Mouse (Mus musculus) MEL (cell line): ENCODE measurements around the gene Sox6. TPM values are rescaled to one million over a fixed set of nuclear protein-coding genes. Genes with fewer than 3 reads are reported as not detected.

Experiments
- DNase-seq: peaks from one replicate; pipeline ENCODE4 v3.0.0; 2011; ENCODE audit warnings: low read depth, low spot score
- H3K27ac ChIP-seq: 2 replicates; pipeline ENCODE4 v1.5.1; 2012; ENCODE audit warnings: low read depth, mild to moderate bottlenecking, control low read depth, low read length, moderate library complexity; ENCODE audit not compliant: control insufficient read depth
- H3K27me3 ChIP-seq, 2 experiments: fragments of 150-350 bp in 1 of 2; sonication (generic) in 1 of 2; 2 replicates each; pipeline ENCODE4 v1.6.1; 2012; ENCODE audit warnings: low read length in 2 of 2, mild to moderate bottlenecking in 2 of 2, improper control_type of control experiment in 1 of 2, moderate library complexity in 1 of 2; ENCODE audit not compliant: insufficient read depth in 2 of 2, control insufficient read depth in 1 of 2
- H3K36me3 ChIP-seq, 2 experiments: 2 replicates each; pipeline ENCODE4 v1.6.1; 2012 to 2014; ENCODE audit warnings: low read length in 2 of 2, improper control_type of control experiment in 1 of 2, inconsistent platforms in 1 of 2, mild to moderate bottlenecking in 1 of 2; ENCODE audit not compliant: insufficient read depth in 2 of 2, control insufficient read depth in 1 of 2
- H3K4me1 ChIP-seq, 2 experiments: fragments of 150-350 bp in 1 of 2; sonication (generic) in 1 of 2; 2 replicates each; pipeline ENCODE4 v1.6.1; 2012; ENCODE audit warnings: low read length in 2 of 2, improper control_type of control experiment in 1 of 2, mild to moderate bottlenecking in 1 of 2; ENCODE audit not compliant: insufficient read depth in 2 of 2, control insufficient read depth in 1 of 2
- H3K4me3 ChIP-seq, 2 experiments: fragments of 150-350 bp in 1 of 2; sonication (generic) in 1 of 2; 2 replicates each; pipeline ENCODE4 v1.5.1; 2012; ENCODE audit warnings: low read depth in 2 of 2, low read length in 2 of 2, mild to moderate bottlenecking in 2 of 2, moderate library complexity in 2 of 2, control low read depth in 1 of 2, improper control_type of control experiment in 1 of 2; ENCODE audit not compliant: control insufficient read depth in 1 of 2, insufficient read depth in 1 of 2
- H3K79me2 ChIP-seq: 2 replicates; pipeline ENCODE4 v1.6.1; 2012; ENCODE audit warnings: mild to moderate bottlenecking, low read length, moderate library complexity; ENCODE audit not compliant: control insufficient read depth, poor library complexity, insufficient read depth
- H3K9ac ChIP-seq: 2 replicates; pipeline ENCODE4 v1.6.1; 2012; ENCODE audit warnings: low read depth, mild to moderate bottlenecking, control low read depth, low read length, moderate library complexity; ENCODE audit not compliant: control insufficient read depth, poor library complexity, severe bottlenecking
- H3K9me3 ChIP-seq: fragments of 150-350 bp; sonication (generic); replicated peaks from 2 replicates; pipeline ENCODE4 v1.6.1; 2012; ENCODE audit warnings: mild to moderate bottlenecking, low read length, improper control_type of control experiment, moderate library complexity; ENCODE audit not compliant: insufficient read depth
- BHLHE40 ChIP-seq: IDR thresholded peaks from 2 replicates; pipeline ENCODE4 v1.6.1; 2012; ENCODE audit warnings: low read depth, mild to moderate bottlenecking, inconsistent platforms, low read length, improper control_type of control experiment, borderline replicate concordance
- CHD2 ChIP-seq: IDR thresholded peaks from 2 replicates; pipeline ENCODE4 v1.6.1; 2011; ENCODE audit warnings: low read length, improper control_type of control experiment
- E2F4 ChIP-seq: IDR thresholded peaks from 2 replicates; pipeline ENCODE4 v1.6.1; 2011; ENCODE audit warnings: low read depth, low read length, improper control_type of control experiment, borderline replicate concordance
- EP300 ChIP-seq, 2 experiments: IDR thresholded peaks; 2 replicates each; pipeline ENCODE4 v1.6.1; 2011; ENCODE audit warnings: improper control_type of control experiment in 2 of 2, low read length in 2 of 2, low read depth in 1 of 2, mild to moderate bottlenecking in 1 of 2
- GATA1 ChIP-seq: IDR thresholded peaks from 2 replicates; pipeline ENCODE4 v1.6.1; 2011; ENCODE audit warnings: low read depth, low read length, improper control_type of control experiment
- HCFC1 ChIP-seq: IDR thresholded peaks from 2 replicates; pipeline ENCODE4 v1.6.1; 2012; ENCODE audit warnings: low read depth, mild to moderate bottlenecking, inconsistent platforms, low read length, improper control_type of control experiment, moderate library complexity
- JUND ChIP-seq: IDR thresholded peaks from 2 replicates; pipeline ENCODE4 v1.6.1; 2011; ENCODE audit warnings: low read depth, mild to moderate bottlenecking, improper control_type of control experiment, low read length
- MAFK ChIP-seq: IDR thresholded peaks from 2 replicates; pipeline ENCODE4 v1.6.1; 2011; ENCODE audit warnings: low read depth, mild to moderate bottlenecking, low read length, improper control_type of control experiment, borderline replicate concordance
- MAZ ChIP-seq: IDR thresholded peaks from 2 replicates; pipeline ENCODE4 v1.6.1; 2012; ENCODE audit warnings: low read depth, mild to moderate bottlenecking, inconsistent platforms, low read length, improper control_type of control experiment
- MYB ChIP-seq: IDR thresholded peaks from 2 replicates; pipeline ENCODE4 v1.6.1; 2011; ENCODE audit warnings: mild to moderate bottlenecking, low read depth, low read length, improper control_type of control experiment
- MYC ChIP-seq: IDR thresholded peaks from 2 replicates; pipeline ENCODE4 v1.6.1; 2011; ENCODE audit warnings: low read depth, mild to moderate bottlenecking, low read length, improper control_type of control experiment, moderate library complexity
- NELFE ChIP-seq: IDR thresholded peaks from 2 replicates; pipeline ENCODE4 v1.6.1; 2011; ENCODE audit warnings: low read depth, low read length, improper control_type of control experiment
- NRF1 ChIP-seq: IDR thresholded peaks from 2 replicates; pipeline ENCODE4 v1.6.1; 2014; ENCODE audit warnings: low read depth, mild to moderate bottlenecking, inconsistent platforms, low read length, improper control_type of control experiment, moderate library complexity; ENCODE audit not compliant: poor library complexity, insufficient read depth, severe bottlenecking
- POLR2AphosphoS5 ChIP-seq: IDR thresholded peaks from 2 replicates; pipeline ENCODE4 v1.6.1; 2012; ENCODE audit warnings: low read depth, borderline replicate concordance, mild to moderate bottlenecking, inconsistent platforms, low read length, moderate library complexity, mixed read lengths
- RCOR1 ChIP-seq: IDR thresholded peaks from 2 replicates; pipeline ENCODE4 v1.6.1; 2012; ENCODE audit warnings: low read depth, mild to moderate bottlenecking, inconsistent platforms, low read length, improper control_type of control experiment
- SMC3 ChIP-seq: IDR thresholded peaks from 2 replicates; pipeline ENCODE4 v1.6.1; 2011; ENCODE audit warnings: low read depth, low read length, improper control_type of control experiment
- TAL1 ChIP-seq: IDR thresholded peaks from 2 replicates; pipeline ENCODE4 v1.6.1; 2012; ENCODE audit warnings: mild to moderate bottlenecking, inconsistent platforms, low read length, moderate library complexity, mixed read lengths
- TBP ChIP-seq: IDR thresholded peaks from 2 replicates; pipeline ENCODE4 v1.8.0; 2011; ENCODE audit warnings: low read depth, low read length, improper control_type of control experiment
- USF1 ChIP-seq: IDR thresholded peaks from 2 replicates; pipeline ENCODE4 v1.6.1; 2014; ENCODE audit warnings: low read depth, mild to moderate bottlenecking, inconsistent platforms, low read length, improper control_type of control experiment, moderate library complexity
- ZC3H11A ChIP-seq: IDR thresholded peaks from 2 replicates; pipeline ENCODE4 v1.6.1; 2012; ENCODE audit warnings: low read depth, mild to moderate bottlenecking, inconsistent platforms, low read length, improper control_type of control experiment
- ZKSCAN1 ChIP-seq: IDR thresholded peaks from 2 replicates; pipeline ENCODE4 v1.6.1; 2012; ENCODE audit warnings: low read depth, mild to moderate bottlenecking, inconsistent platforms, low read length, improper control_type of control experiment, moderate library complexity
- polyA plus RNA-seq, 2 experiments: library from polyadenylated mRNA; stranded (reverse) in 1 of 2; unstranded in 1 of 2; fragments of >175 nt in 1 of 2; fragments of >200 nt in 1 of 2; gene quantifications; 2 replicates each; pipeline versions ENCODE4 v1.2.1 to v1.2.4; 2012; ENCODE audit warnings: low replicate concordance in 2 of 2, low read depth in 1 of 2; ENCODE audit not compliant: insufficient read length in 2 of 2, insufficient read depth in 1 of 2, missing spikeins in 1 of 2
- total RNA-seq: library from RNA; depleted of rRNA; stranded (reverse); fragments of 300-350 nt; gene quantifications from 2 replicates; pipeline ENCODE4 v1.2.3, GENCODE M21; 2012

Gene Sox6
- total and polyA plus RNA-seq, 3 experiments, result 2.6 to 4.6 TPM; not detected in 1

- TF ChIP-seq CHD2 (no peak), HCFC1 (no peak), MAZ (no peak)
- Histone ChIP-seq H3K27me3 (no peaks in the 10 kb centered on the region), H3K4me1 (no peaks in the 10 kb centered on the region), H3K9me3 (no peaks in the 10 kb centered on the region), H3K4me3 (no peak overlapping the region), H3K36me3 (no peaks in the 10 kb centered on the region), H3K79me2 (no peaks in the 10 kb centered on the region), H3K9ac (no peak overlapping the region), H3K27ac (no peak overlapping the region)
- no peak for DNase-seq
Measured at GRCm38 (mm10) chr7:115510045-115510444, 528.6 kb downstream of the Sox6 start.

DNA sequence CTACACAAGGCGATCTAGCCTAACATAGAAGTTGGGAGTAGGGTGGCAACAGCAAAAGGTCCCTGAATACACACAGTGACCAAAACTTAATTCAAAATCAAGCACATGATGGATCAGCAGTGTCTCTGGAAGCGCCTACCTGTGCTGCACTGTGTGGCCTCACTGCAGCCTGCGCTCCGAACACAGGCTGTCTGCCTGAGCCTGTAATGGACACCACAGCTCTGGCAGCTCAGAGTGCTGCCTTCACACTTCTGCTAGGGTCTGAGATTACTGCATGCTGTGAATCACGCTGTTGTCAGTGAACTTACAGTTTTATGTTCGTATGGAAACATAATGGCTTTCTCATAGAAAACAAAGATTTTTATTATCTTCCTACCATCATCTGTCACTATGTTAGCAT lies 532.2 kb downstream of the Sox6 start:
- Histone ChIP-seq H3K4me3 (no peak overlapping the region), H3K9me3 (no peaks in the 10 kb centered on the region), H3K9ac (no peak overlapping the region), H3K27me3 (no peaks in the 10 kb centered on the region), H3K27ac (no peak overlapping the region), H3K36me3 (no peaks in the 10 kb centered on the region), H3K79me2 (no peaks in the 10 kb centered on the region), H3K4me1 (no peaks in the 10 kb centered on the region; a peak in 1 of 4 replicates)
- no peak for DNase-seq
- no peak for TF ChIP-seq NRF1
- no peak for TF ChIP-seq ZKSCAN1
- TF ChIP-seq EP300 (IDR thresholded peaks at IDR 0.05; ENCODE audit: low read depth in 1 of 2, low read length in 2 of 2), result no peak
- no peak for TF ChIP-seq JUND
- no peak for TF ChIP-seq BHLHE40
- TF ChIP-seq TBP, result no peak
- TF ChIP-seq MAFK, result no peak
- TF ChIP-seq MYC, result no peak
- TF ChIP-seq E2F4, result no peak
- TF ChIP-seq RCOR1, result no peak
- no peak for TF ChIP-seq HCFC1
- no peak for TF ChIP-seq MYB
- no peak for TF ChIP-seq USF1
- TF ChIP-seq ZC3H11A, result no peak
- TF ChIP-seq MAZ, result no peak
- no peak for TF ChIP-seq NELFE
- no peak for TF ChIP-seq SMC3
- TF ChIP-seq GATA1, result no peak
- no peak for TF ChIP-seq TAL1
- TF ChIP-seq POLR2AphosphoS5, result no peak
